Mouse (Mus musculus) bone marrow macrophage, adult 2 months (primary cell): ENCODE measurements around the gene Ralgapa2.

Source experiments
- CTCF ChIP-seq: IDR thresholded peaks from 2 replicates; pipeline ENCODE4 v1.5.1; 2012; ENCODE audit warnings: low read depth, mild to moderate bottlenecking, low read length, moderate library complexity
- POLR2A ChIP-seq: IDR thresholded peaks from 2 replicates; pipeline ENCODE4 v1.6.1; 2012; ENCODE audit warnings: mild to moderate bottlenecking, low read depth, low read length, borderline replicate concordance

GRCm38 (mm10) chr2:146323528-146323927 lies 188.6 kb downstream of the Ralgapa2 start:
- TF ChIP-seq POLR2A (no peak), CTCF (no peak)
